Mouse (Mus musculus) bone marrow, adult 2 months (tissue): ENCODE measurements around the gene Mgat4a.

Experiments used
- CTCF ChIP-seq: fragments of 200-500 bp; IDR thresholded peaks from 2 replicates; pipeline ENCODE4 v1.5.1; 2011; ENCODE audit warnings: low read length, control low read depth; ENCODE audit not compliant: control insufficient read depth, insufficient read depth
- POLR2A ChIP-seq: fragments of 200-500 bp; IDR thresholded peaks from 2 replicates; pipeline ENCODE4 v1.6.1; 2011; ENCODE audit warnings: low read depth, mild to moderate bottlenecking, control low read depth, low read length, borderline replicate concordance; ENCODE audit not compliant: control insufficient read depth

- TF ChIP-seq CTCF (no peak), POLR2A (no peak)
These were observed 45.0 kb downstream of the Mgat4a start for GRCm38 (mm10) chr1:37495698-37496321.
